Mouse (Mus musculus) ES-E14 (cell line): ENCODE results near the gene Gnb2. TPM values are rescaled to one million over a fixed set of nuclear protein-coding genes. Genes with fewer than 3 reads are reported as not detected.

Experiments
- DNase-seq: peaks from one replicate; pipeline ENCODE4 v3.0.0-alpha.2; 2013; ENCODE audit warnings: low read depth, low spot score
- H3K27ac ChIP-seq: 2 replicates; pipeline ENCODE4 v1.5.1; 2012; ENCODE audit warnings: low read depth, mild to moderate bottlenecking, low read length, moderate library complexity, mixed read lengths; ENCODE audit not compliant: poor library complexity, insufficient read depth, severe bottlenecking
- H3K36me3 ChIP-seq: 2 replicates; pipeline ENCODE4 v1.6.1; 2012; ENCODE audit warnings: mild to moderate bottlenecking, low read length, moderate library complexity, mixed read lengths; ENCODE audit not compliant: control insufficient read depth, poor library complexity, insufficient read depth, severe bottlenecking
- H3K4me1 ChIP-seq, 2 experiments: fragments of 150-350 bp in 1 of 2; sonication (generic) in 1 of 2; 2 replicates each; pipeline ENCODE4 v1.6.1; 2012; ENCODE audit warnings: low read length in 2 of 2, mild to moderate bottlenecking in 1 of 2, mixed read lengths in 1 of 2; ENCODE audit not compliant: control insufficient read depth in 2 of 2, insufficient read depth in 2 of 2, poor library complexity in 1 of 2
- H3K4me3 ChIP-seq, 2 experiments: fragments of 150-350 bp in 1 of 2; sonication (generic) in 1 of 2; 2 replicates each; pipeline ENCODE4 v1.5.1; 2012; ENCODE audit warnings: low read length in 2 of 2, low read depth in 1 of 2, mild to moderate bottlenecking in 1 of 2, mixed read lengths in 1 of 2; ENCODE audit not compliant: insufficient read depth in 1 of 2, poor library complexity in 1 of 2, severe bottlenecking in 1 of 2
- H3K9ac ChIP-seq: 2 replicates; pipeline ENCODE4 v1.6.1; 2012; ENCODE audit warnings: low read depth, mild to moderate bottlenecking, low read length, mixed read lengths; ENCODE audit not compliant: poor library complexity, insufficient read depth, severe bottlenecking
- H3K9me3 ChIP-seq: fragments of 150-350 bp; sonication (generic); 2 replicates; pipeline ENCODE4 v1.6.1; 2012; ENCODE audit warnings: low read depth, mild to moderate bottlenecking, low read length; ENCODE audit not compliant: control insufficient read depth, insufficient read depth
- CHD2 ChIP-seq: IDR thresholded peaks from 2 replicates; pipeline ENCODE4 v1.6.1; 2014; ENCODE audit warnings: mild to moderate bottlenecking, low read depth, low read length, inconsistent platforms
- HCFC1 ChIP-seq: IDR thresholded peaks from 2 replicates; pipeline ENCODE4 v1.6.1; 2012; ENCODE audit warnings: low read length, inconsistent platforms, borderline replicate concordance; ENCODE audit not compliant: insufficient read depth
- MAFK ChIP-seq: IDR thresholded peaks from 2 replicates; pipeline ENCODE4 v1.6.1; 2014; ENCODE audit warnings: mild to moderate bottlenecking, low read depth, low read length, inconsistent platforms; ENCODE audit not compliant: insufficient read depth
- ZC3H11A ChIP-seq: IDR thresholded peaks from 2 replicates; pipeline ENCODE4 v1.6.1; 2012; ENCODE audit warnings: low read depth, mild to moderate bottlenecking, inconsistent platforms, low read length, borderline replicate concordance
- ZNF384 ChIP-seq: IDR thresholded peaks from 2 replicates; pipeline ENCODE4 v1.6.1; 2012; ENCODE audit warnings: low read depth, low read length, inconsistent platforms
- in situ Hi-C, 2 experiments: fragments of 600-800 bp; cut with MboI; formaldehyde crosslinking; loops; one replicate each; pipeline ENCODE4 v1.15.1; 2025; ENCODE audit warnings: low sequenced_read_pairs in 2 of 2, inconsistent platforms in 1 of 2; ENCODE audit not compliant: unreplicated experiment in 2 of 2
- total RNA-seq: library from RNA; depleted of rRNA; stranded (reverse); fragments of 300-350 nt; gene quantifications from 2 replicates; pipeline ENCODE4 v1.2.3, GENCODE M21; 2012

The Gnb2 gene
- total RNA-seq, 1 experiment = 297 TPM

- in situ Hi-C loops = no loop called here
- no peak overlapping the region for H3K27ac ChIP-seq
- H3K9me3 ChIP-seq = no peaks in the 10 kb centered on the region
Measured at GRCm38 (mm10) chr5:137568223-137568798, 35.0 kb upstream of the Gnb2 start.

GRCm38 (mm10) chr5:137566416-137566815 is 33.1 kb upstream of the Gnb2 start:
- H3K9me3 ChIP-seq = no peaks in the 10 kb centered on the region
- H3K4me1 ChIP-seq = peaks cover 2 to 20% of the 10 kb centered on the region in 2 experiments; a peak in 2 of 4 replicates
- TF ChIP-seq ZC3H11A (no peak), MAFK (no peak), CHD2 (no peak), HCFC1 (no peak), ZNF384 (no peak)
- no peak overlapping the region for H3K27ac ChIP-seq
- H3K36me3 ChIP-seq = no peaks in the 10 kb centered on the region
- DNase-seq = no peak
- no peak overlapping the region for H3K9ac ChIP-seq
- no peak overlapping the region for H3K4me3 ChIP-seq
- in situ Hi-C loops = no loop called here

More at GRCm38 (mm10) chr5:137568223-137568798, 35.0 kb upstream of the Gnb2 start:
- no peak for TF ChIP-seq MAFK
- no peak for TF ChIP-seq HCFC1
- no peak for TF ChIP-seq CHD2
- no peak for TF ChIP-seq ZC3H11A
- no peak for TF ChIP-seq ZNF384
- no peak for DNase-seq
- H3K4me1 ChIP-seq = peaks cover 0 to 17% of the 10 kb centered on the region in 2 experiments; a peak in 2 of 4 replicates
- no peaks in the 10 kb centered on the region for H3K36me3 ChIP-seq
- H3K9ac ChIP-seq = no peak overlapping the region
- H3K4me3 ChIP-seq = no peak overlapping the region

GRCm38 (mm10) chr5:137565744-137566143 is 32.4 kb upstream of the Gnb2 start:
- Histone ChIP-seq H3K27ac (no peak overlapping the region), H3K4me3 (no peak overlapping the region), H3K9me3 (no peaks in the 10 kb centered on the region), H3K4me1 (peaks cover 2 to 20% of the 10 kb centered on the region in 2 experiments; a peak in 2 of 4 replicates), H3K36me3 (no peaks in the 10 kb centered on the region), H3K9ac (no peak overlapping the region)
- in situ Hi-C loops = no loop called here
- TF ChIP-seq ZNF384 (no peak), MAFK (no peak), CHD2 (no peak), ZC3H11A (no peak), HCFC1 (no peak)
- no peak for DNase-seq

GRCm38 (mm10) chr5:137562965-137563364 is 29.7 kb upstream of the Gnb2 start:
- Histone ChIP-seq H3K36me3 (no peaks in the 10 kb centered on the region), H3K27ac (no peak overlapping the region), H3K4me3 (no peak overlapping the region), H3K4me1 (peaks cover 2 to 5% of the 10 kb centered on the region in 2 experiments; a peak in 1 of 4 replicates), H3K9ac (no peak overlapping the region), H3K9me3 (no peaks in the 10 kb centered on the region)
- DNase-seq = no peak
- in situ Hi-C loops = no loop called here
- TF ChIP-seq ZC3H11A = no peak
- TF ChIP-seq MAFK = no peak
- TF ChIP-seq ZNF384 = no peak
- no peak for TF ChIP-seq HCFC1
- TF ChIP-seq CHD2 = no peak
